Mouse (Mus musculus): Measurements from ENCODE around the gene Amh.

GRCm38 (mm10) chr10:80824827-80825226 lies 19.8 kb downstream of the Amh start:
- TF ChIP-seq CTCF (IDR thresholded peaks at IDR 0.05; ENCODE audit: extremely low read depth, insufficient read depth, insufficient read length, insufficient replicate concordance) = no peak
- no peak for TF ChIP-seq POLR2A (IDR thresholded peaks at IDR 0.05; ENCODE audit: low read depth, low read length)

Data from spleen, adult 2 months (tissue).